13 mouse cellular contexts compared by ENCODE assay signal in the genomic region with DNA sequence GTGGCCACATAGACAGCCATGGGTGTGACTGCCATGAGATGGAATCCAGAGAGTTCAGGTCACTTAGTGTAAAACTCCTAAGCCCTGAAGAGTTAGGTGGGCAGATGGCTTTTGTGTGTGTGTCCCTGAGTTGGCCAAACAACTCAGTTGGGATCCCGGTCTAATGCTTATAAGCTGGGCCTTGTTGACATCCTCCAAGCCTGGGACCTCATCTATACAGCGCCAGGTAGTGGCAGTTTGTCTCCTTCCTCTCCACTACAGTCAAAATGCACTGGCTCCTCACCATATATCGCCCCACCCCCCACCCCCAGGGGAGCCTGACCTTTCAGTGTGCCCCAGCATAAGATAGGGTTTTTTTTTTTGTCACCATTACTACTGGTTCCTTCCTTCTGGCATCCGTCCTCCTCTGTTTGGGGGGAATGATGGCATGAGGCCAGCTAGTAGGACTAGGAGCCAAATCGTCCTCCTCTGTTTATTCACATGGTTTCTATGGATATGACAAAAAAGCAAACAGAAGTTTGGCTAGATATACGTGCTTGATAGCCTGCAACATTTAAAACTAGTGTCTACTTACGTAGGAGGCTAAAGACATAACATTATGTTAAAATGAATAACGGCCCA. TPM values are rescaled to one million over a fixed set of nuclear protein-coding genes. Genes with fewer than 3 reads are reported as not detected.
DNase-seq lines count a peak whose midpoint lies in the region; ATAC-seq and TF ChIP-seq lines count a peak whose summit lies in the region.
"Had no signal": no experiment of that assay in that cellular context is flagged by ENCODE, and none has a peak within 500 bp of the region (broad histone marks: within the 10 kb centered on the region; RNA-seq: fewer than 3 reads in every experiment).

No protein-coding gene starts in this region.

- intact Hi-C loops in gastrocnemius, postnatal 36 days (cut with DNase I) = no loop called here

- no peak overlapping the region for H3K4me3 ChIP-seq in forebrain, embryonic 14.5 days (ENCODE audit: low read depth, low read length)
- H3K4me3 ChIP-seq in forebrain, embryonic 11.5 days (ENCODE audit: low read depth, low read length) = no peak overlapping the region
- no peak overlapping the region for H3K4me3 ChIP-seq in lung, embryonic 15.5 days
- H3K4me3 ChIP-seq in lung, adult 2 months (replicated peaks; ENCODE audit: extremely low read depth, low read depth, low read length) = no peak overlapping the region
- H3K4me3 ChIP-seq: erythroblast, embryonic 14.5 days; neural tube, embryonic 12.5 days had no signal

- no peak overlapping the region for H3K4me2 ChIP-seq in forebrain, embryonic 14.5 days (ENCODE audit: low read length)
- no peak overlapping the region for H3K4me2 ChIP-seq in forebrain, embryonic 11.5 days (ENCODE audit: low read depth, low read length, severe bottlenecking)
- peak overlapping the region; percentile 29; the same call in 1 of the 2 replicates for H3K4me2 ChIP-seq in lung, embryonic 15.5 days
- H3K4me2 ChIP-seq: neural tube, embryonic 12.5 days had no signal

- H3K4me1 ChIP-seq in forebrain, embryonic 14.5 days (ENCODE audit: control insufficient read depth, insufficient read depth, low read length) = peaks cover 26% of the 10 kb centered on the region
- peaks cover 3% of the 10 kb centered on the region; the same call in 1 of the 2 replicates for H3K4me1 ChIP-seq in forebrain, embryonic 11.5 days (replicated peaks; ENCODE audit: control insufficient read depth, insufficient read depth, low read length)
- H3K4me1 ChIP-seq in lung, embryonic 15.5 days = peaks cover 59% of the 10 kb centered on the region
- peaks cover 36% of the 10 kb centered on the region for H3K4me1 ChIP-seq in lung, adult 2 months (ENCODE audit: control insufficient read depth, insufficient read depth, low read length)

- H3K27ac ChIP-seq in forebrain, embryonic 14.5 days (ENCODE audit: low read depth, low read length) = no peak overlapping the region
- H3K27ac ChIP-seq in forebrain, embryonic 11.5 days (ENCODE audit: low read depth, low read length) = no peak overlapping the region
- peak overlapping the region; percentile 87 for H3K27ac ChIP-seq in lung, embryonic 15.5 days
- H3K27ac ChIP-seq: neural tube, embryonic 12.5 days had no signal

- peak; percentile 63 for DNase-seq in forebrain, embryonic 14.5 days (ENCODE audit: low spot score)
- DNase-seq in forebrain, embryonic 11.5 days (ENCODE audit: low spot score) = no peak
- DNase-seq in lung, adult 2 months = no peak
- DNase-seq in layer of hippocampus, adult 9-11 months = peak; percentile 23
- peak; percentile 41 for DNase-seq in splenic B cell, adult 2 months (ENCODE audit: low read depth, low spot score)
- no peak for DNase-seq in cerebellum, adult 9-11 months
- DNase-seq in gastrocnemius, postnatal 36 days = no peak
- DNase-seq: adrenal gland, postnatal 14 days had no signal

- no peak for ATAC-seq in forebrain, embryonic 14.5 days
- ATAC-seq in forebrain, embryonic 11.5 days (replicated peaks; ENCODE audit: low FRiP score) = no peak
- ATAC-seq in lung, embryonic 15.5 days (ENCODE audit: borderline replicate concordance, extremely low read depth, low FRiP score, low TSS enrichment) = peak; percentile 64; the same call in 1 of the 2 replicates

- no peak overlapping the region for H3K9ac ChIP-seq in forebrain, embryonic 14.5 days (ENCODE audit: low read length)
- no peak overlapping the region for H3K9ac ChIP-seq in forebrain, embryonic 11.5 days (ENCODE audit: low read length)
- no peak overlapping the region for H3K9ac ChIP-seq in lung, embryonic 15.5 days
- H3K9ac ChIP-seq: neural tube, embryonic 12.5 days had no signal

- no peaks in the 10 kb centered on the region for H3K27me3 ChIP-seq in forebrain, embryonic 14.5 days (replicated peaks; ENCODE audit: control insufficient read depth, insufficient read depth, low read length)
- no peaks in the 10 kb centered on the region for H3K27me3 ChIP-seq in forebrain, embryonic 11.5 days (ENCODE audit: control insufficient read depth, insufficient read depth, low read length)
- no peaks in the 10 kb centered on the region for H3K27me3 ChIP-seq in lung, embryonic 15.5 days
- H3K27me3 ChIP-seq in splenic B cell, adult 2 months (ENCODE audit: control insufficient read depth, insufficient read depth, low read length, poor library complexity, severe bottlenecking) = no peaks in the 10 kb centered on the region
- H3K27me3 ChIP-seq: neural tube, embryonic 12.5 days had no signal

- no peaks in the 10 kb centered on the region for H3K9me3 ChIP-seq in forebrain, embryonic 14.5 days (replicated peaks; ENCODE audit: control insufficient read depth, low read length)
- no peaks in the 10 kb centered on the region for H3K9me3 ChIP-seq in forebrain, embryonic 11.5 days (ENCODE audit: control insufficient read depth, low read length)
- H3K9me3 ChIP-seq in lung, embryonic 15.5 days = no peaks in the 10 kb centered on the region
- H3K9me3 ChIP-seq: neural tube, embryonic 12.5 days had no signal

- no peak for TF ChIP-seq POLR2A in lung, adult 2 months (IDR thresholded peaks at IDR 0.05; ENCODE audit: borderline replicate concordance, extremely low read depth, low read depth, low read length)

- H3K36me3 ChIP-seq in forebrain, embryonic 14.5 days (ENCODE audit: control insufficient read depth, insufficient read depth, low read length) = no peaks in the 10 kb centered on the region
- H3K36me3 ChIP-seq in forebrain, embryonic 11.5 days (ENCODE audit: control insufficient read depth, insufficient read depth, low read length) = no peaks in the 10 kb centered on the region
- no peaks in the 10 kb centered on the region for H3K36me3 ChIP-seq in lung, embryonic 15.5 days
- no peaks in the 10 kb centered on the region for H3K36me3 ChIP-seq in splenic B cell, adult 2 months (ENCODE audit: control insufficient read depth, insufficient read depth, low read length, poor library complexity, severe bottlenecking)
- H3K36me3 ChIP-seq: neural tube, embryonic 12.5 days had no signal

- no peak for TF ChIP-seq CTCF in lung, adult 2 months (IDR thresholded peaks at IDR 0.05; ENCODE audit: insufficient read depth, low read length)

- 57% methylated on average over 8 of the region's 8 CpGs for WGBS in forebrain, embryonic 14.5 days
- WGBS in forebrain, embryonic 11.5 days = 82% methylated on average over 8 of the region's 8 CpGs
- 26% methylated on average over 8 of the region's 8 CpGs for WGBS in lung, embryonic 15.5 days
- WGBS in lung, adult 2 months = 21% methylated on average over 8 of the region's 8 CpGs

RNA-seq across cellular contexts. Expression of a gene that starts 18.0 kb away (rescaled TPM):
- not detected in 2 replicates for polyA plus RNA-seq in forebrain, embryonic 14.5 days (2014; fragmentation: Nextera tagmentation; extraction: Ambion mirVana)
- not detected in 2 replicates for polyA plus RNA-seq in forebrain, embryonic 11.5 days (2014; fragmentation: Nextera tagmentation; extraction: Ambion mirVana)
- 5.1 and 8.7 TPM in 2 replicates for polyA plus RNA-seq in lung, embryonic 15.5 days (2015; fragmentation: Nextera tagmentation; extraction: Ambion mirVana)
- 138,577 and 142,361 TPM in 2 replicates for polyA plus RNA-seq in lung, adult 2 months (2012; rRNA removed)
- total RNA-seq in gastrocnemius, postnatal 36 days (2021) = not detected
- total RNA-seq: left cerebral cortex, adult 8-10 months had no signal
- polyA plus RNA-seq: C2C12; erythroblast, embryonic 14.5 days; neural tube, embryonic 12.5 days had no signal

Comparison
In these comparisons a context has a peak if more than half of its experiments do, and no peak if none do; other contexts are left out.
1. DNase-seq: peak in forebrain, embryonic 14.5 days (single experiment), layer of hippocampus, adult 9-11 months (single experiment) and splenic B cell, adult 2 months (single experiment); none in forebrain, embryonic 11.5 days (single experiment), lung, adult 2 months (single experiment), cerebellum, adult 9-11 months (single experiment) and gastrocnemius, postnatal 36 days (0 of 2).
2. RNA of a gene that starts 18.0 kb away (polyA plus RNA-seq): 138,577 to 142,361 TPM in lung, adult 2 months; 5.1 to 8.7 TPM in lung, embryonic 15.5 days, not detected in forebrain, embryonic 14.5 days and not detected in forebrain, embryonic 11.5 days; every median in the first group is over 1,000 times any median in the second.